Mouse (Mus musculus): ENCODE measurements around the gene Sh3rf3. TPM values are rescaled to one million over a fixed set of nuclear protein-coding genes. Genes with fewer than 3 reads are reported as not detected.

Gene Sh3rf3
- polyA plus RNA-seq, 1 experiment from 2014 or later, result 1.6 TPM

- Histone ChIP-seq H3K9me3 (no peaks in the 10 kb centered on the region), H3K27ac (no peak overlapping the region), H3K4me3 (no peak overlapping the region), H3K9ac (no peak overlapping the region), H3K4me1 (no peaks in the 10 kb centered on the region), H3K4me2 (replicated peaks) (no peak overlapping the region), H3K36me3 (no peaks in the 10 kb centered on the region), H3K27me3 (no peaks in the 10 kb centered on the region)
- 55% methylated on average over 4 of the region's 4 CpGs for WGBS
- no peak for ATAC-seq (ENCODE audit: insufficient number of reproducible peaks, insufficient read depth, low FRiP score, low TSS enrichment)
These were observed 349.2 kb downstream of the Sh3rf3 start for GRCm38 (mm10) chr10:59162185-59162897.

GRCm38 (mm10) chr10:59166104-59166944 is 353.2 kb downstream of the Sh3rf3 start:
- Histone ChIP-seq H3K4me1 (no peaks in the 10 kb centered on the region), H3K27ac (no peak overlapping the region), H3K4me3 (no peak overlapping the region), H3K9me3 (no peaks in the 10 kb centered on the region), H3K4me2 (replicated peaks) (no peak overlapping the region), H3K9ac (no peak overlapping the region), H3K27me3 (no peaks in the 10 kb centered on the region), H3K36me3 (0 out of 2 replicates have a peak, but pooled peaks cover 3% of the 10 kb centered on the region)
- no peak for ATAC-seq (ENCODE audit: insufficient number of reproducible peaks, insufficient read depth, low FRiP score, low TSS enrichment)
- 77% methylated on average over 14 of the region's 14 CpGs for WGBS

- no peak for ATAC-seq (ENCODE audit: insufficient number of reproducible peaks, insufficient read depth, low FRiP score, low TSS enrichment)
- H3K27me3 ChIP-seq, result no peaks in the 10 kb centered on the region
- no peak overlapping the region for H3K4me3 ChIP-seq
- no peak overlapping the region for H3K27ac ChIP-seq
- no peaks in the 10 kb centered on the region for H3K4me1 ChIP-seq
- 62% methylated on average over 3 of the region's 3 CpGs for WGBS
- 0 out of 2 replicates have a peak, but pooled peaks cover 7% of the 10 kb centered on the region for H3K36me3 ChIP-seq
- H3K9me3 ChIP-seq, result no peaks in the 10 kb centered on the region
- H3K9ac ChIP-seq, result no peak overlapping the region
- no peak overlapping the region for H3K4me2 ChIP-seq (replicated peaks)
These were observed 357.9 kb downstream of the Sh3rf3 start for GRCm38 (mm10) chr10:59171042-59171441.

- no peaks in the 10 kb centered on the region for H3K9me3 ChIP-seq
- 97% methylated on average over 1 of the region's 1 CpGs for WGBS
- no peaks in the 10 kb centered on the region for H3K27me3 ChIP-seq
- 0 out of 2 replicates have a peak, but pooled peaks cover 10% of the 10 kb centered on the region for H3K36me3 ChIP-seq
- no peak overlapping the region for H3K27ac ChIP-seq
- H3K4me2 ChIP-seq (replicated peaks), result no peak overlapping the region
- no peak overlapping the region for H3K9ac ChIP-seq
- no peak overlapping the region for H3K4me3 ChIP-seq
- ATAC-seq (ENCODE audit: insufficient number of reproducible peaks, insufficient read depth, low FRiP score, low TSS enrichment), result no peak
- no peaks in the 10 kb centered on the region for H3K4me1 ChIP-seq
These were observed 359.4 kb downstream of the Sh3rf3 start for GRCm38 (mm10) chr10:59172539-59172938.

- no peak overlapping the region for H3K27ac ChIP-seq
- no peaks in the 10 kb centered on the region for H3K9me3 ChIP-seq
- no peak overlapping the region for H3K4me3 ChIP-seq
- WGBS, result 81% methylated on average over 3 of the region's 3 CpGs
- no peak overlapping the region for H3K4me2 ChIP-seq (replicated peaks)
- no peaks in the 10 kb centered on the region for H3K4me1 ChIP-seq
- 0 out of 2 replicates have a peak, but pooled peaks cover 7% of the 10 kb centered on the region for H3K36me3 ChIP-seq
- no peaks in the 10 kb centered on the region for H3K27me3 ChIP-seq
- no peak for ATAC-seq (ENCODE audit: insufficient number of reproducible peaks, insufficient read depth, low FRiP score, low TSS enrichment)
- no peak overlapping the region for H3K9ac ChIP-seq
These were observed 366.5 kb downstream of the Sh3rf3 start for GRCm38 (mm10) chr10:59179620-59180019.

GRCm38 (mm10) chr10:59182306-59182705 is 369.1 kb downstream of the Sh3rf3 start:
- no peaks in the 10 kb centered on the region for H3K36me3 ChIP-seq
- no peak overlapping the region for H3K27ac ChIP-seq
- H3K4me2 ChIP-seq (replicated peaks), result no peak overlapping the region
- no peaks in the 10 kb centered on the region for H3K27me3 ChIP-seq
- H3K9me3 ChIP-seq, result no peaks in the 10 kb centered on the region
- no peak overlapping the region for H3K9ac ChIP-seq
- H3K4me1 ChIP-seq, result no peaks in the 10 kb centered on the region
- ATAC-seq (ENCODE audit: insufficient number of reproducible peaks, insufficient read depth, low FRiP score, low TSS enrichment), result no peak
- H3K4me3 ChIP-seq, result no peak overlapping the region
- WGBS, result 81% methylated on average over 3 of the region's 3 CpGs

Small RNA genes lying within 50 kb of the gene (microRNA-seq; reads per million reads assigned to microRNA genes)
- not detected for gene Gm27672

Other genes with a start within 250 kb of the Sh3rf3 start
- gene Edar, start 137.7 kb upstream of the Sh3rf3 start, polyA plus RNA-seq (2016; fragmentation: Nextera tagmentation; extraction: Ambion mirVana), result 1.1 and 1.4 TPM in 2 replicates
- gene Gm17542, start 95.1 kb upstream of the Sh3rf3 start, polyA plus RNA-seq (2016; fragmentation: Nextera tagmentation; extraction: Ambion mirVana), result not detected in 2 replicates

All from embryonic facial prominence, embryonic 12.5 days (tissue).